Mouse (Mus musculus) ES-Bruce4 (cell line): Measurements from ENCODE around the gene Gpc6.

Source experiments
- CTCF ChIP-seq: IDR thresholded peaks from one replicate; pipeline ENCODE4 v1.8.1; 2011; ENCODE audit warnings: low read depth, low read length
- EP300 ChIP-seq: IDR thresholded peaks from 2 replicates; pipeline ENCODE4 v1.6.1; 2011; ENCODE audit warnings: low read depth, low read length; ENCODE audit not compliant: insufficient read depth

DNA sequence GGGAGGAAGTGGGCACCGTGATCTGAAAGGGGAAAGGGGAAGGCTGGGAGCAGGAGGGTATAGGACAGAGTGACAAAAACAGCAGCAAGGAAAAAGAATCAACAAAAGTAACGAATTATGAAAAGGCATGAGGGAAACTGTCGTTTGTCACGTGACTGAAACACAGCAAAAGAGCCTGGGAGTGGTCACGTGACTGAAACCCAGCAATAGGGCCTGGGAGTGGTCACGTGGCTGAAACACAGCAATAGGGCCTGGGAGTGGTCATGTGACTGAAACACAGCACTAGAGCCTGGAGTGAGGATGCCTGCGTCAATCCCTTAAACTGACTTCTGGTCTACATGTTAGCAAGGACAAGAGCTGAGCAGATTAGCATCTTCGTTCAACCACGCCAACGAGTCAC is 1063.3 kb downstream of the Gpc6 start:
- TF ChIP-seq CTCF (no peak), EP300 (no peak)
